Mouse (Mus musculus): ENCODE results near the gene Dnajc14. TPM values are rescaled to one million over a fixed set of nuclear protein-coding genes. Genes with fewer than 3 reads are reported as not detected.

Gene Dnajc14
- 37.5 TPM for polyA plus RNA-seq (2014; fragmentation: Illumina TruSeq; extraction: RNeasy Lipid Tissue Mini Kit (QIAGEN cat#74804); ENCODE audit: insufficient read depth, low read depth, low replicate concordance)

GRCm38 (mm10) chr10:128803771-128804270 is at the start of gene Dnajc14:
TSS of gene Dnajc14 (plus strand) at chr10:128804062.

DNA sequence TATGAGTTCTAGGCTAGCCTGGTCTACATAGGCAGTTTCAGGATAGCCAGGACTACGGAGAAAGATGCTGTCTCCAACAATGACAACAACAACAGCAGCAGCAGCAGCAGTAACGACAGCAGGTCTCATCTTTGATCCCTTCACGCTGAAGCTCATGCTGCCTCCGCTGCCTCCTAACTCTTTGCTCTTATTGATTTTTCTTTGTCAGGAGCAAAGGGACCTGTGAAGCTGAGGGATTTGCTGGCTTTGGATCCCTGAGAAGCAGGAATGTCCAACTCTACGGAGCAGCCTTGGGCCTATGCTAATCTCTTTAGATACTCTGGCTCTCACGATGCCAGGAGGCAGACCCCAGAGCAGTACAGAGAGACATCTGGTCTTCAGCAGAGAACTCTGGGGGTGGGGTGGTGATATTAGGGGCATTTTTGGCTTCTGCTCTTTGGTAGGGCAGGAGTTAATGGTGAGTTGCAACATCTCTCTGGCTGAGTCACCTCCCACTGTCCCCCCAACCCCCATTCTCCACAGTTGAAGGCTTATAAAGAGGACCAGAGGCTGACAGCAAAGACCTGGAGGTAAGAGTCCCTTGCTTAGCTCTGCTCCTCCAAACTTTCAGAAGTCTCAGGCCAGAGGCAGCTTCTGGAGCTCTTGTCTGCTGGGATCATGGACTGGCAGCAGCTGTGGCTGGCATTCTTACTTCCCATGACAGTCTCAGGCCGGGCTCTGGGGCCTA is 13.3 kb upstream of the Dnajc14 start, which contains the start of gene Mmp19:
Gene Mmp19 (plus strand): TSS at position 513 of the 727 bp plus-strand sequence.

DNA sequence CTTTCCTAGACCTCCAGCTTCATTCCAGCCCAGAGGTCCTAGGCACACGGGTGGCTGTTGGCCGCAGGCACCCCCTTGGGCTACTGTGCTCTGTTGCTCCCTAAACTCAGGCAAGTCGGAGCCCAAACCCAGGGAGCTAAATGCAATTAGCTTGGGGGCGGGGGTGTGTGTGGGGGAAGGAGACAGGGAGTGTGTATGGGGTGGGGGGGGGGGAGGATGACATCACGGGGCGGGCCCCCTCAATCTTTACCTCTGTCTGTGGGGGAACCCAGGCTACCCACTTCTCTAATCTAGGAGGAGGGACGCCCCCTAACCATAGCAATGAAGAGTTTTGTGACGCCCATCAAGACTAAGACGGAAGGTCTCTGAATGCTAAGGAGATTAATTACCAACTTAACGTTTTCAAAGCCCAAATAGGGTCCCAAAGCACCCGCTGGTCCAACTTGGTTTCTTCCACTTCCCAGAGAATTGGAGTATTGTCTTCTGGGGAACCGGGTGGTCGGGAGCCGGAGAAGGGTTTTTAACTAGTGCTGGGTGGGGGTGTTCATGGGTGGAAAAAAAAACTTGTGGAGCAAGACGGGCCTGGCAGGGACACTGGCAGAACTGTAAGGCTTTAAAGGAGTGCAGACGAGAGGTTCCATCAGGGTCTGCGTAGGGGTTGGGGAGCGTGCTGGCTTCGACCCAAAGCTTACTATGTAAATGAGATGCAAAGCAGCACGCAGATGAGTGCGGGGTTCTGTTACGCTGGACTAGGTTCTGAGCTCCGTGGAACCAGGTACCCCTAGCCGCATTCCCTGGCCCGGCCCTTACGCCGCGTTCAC is 619 bp downstream of the Dnajc14 start, which contains the start of gene Tmem198b:
Gene Tmem198b (minus strand): TSS at position 100 of the 821 bp plus-strand sequence.

DNA sequence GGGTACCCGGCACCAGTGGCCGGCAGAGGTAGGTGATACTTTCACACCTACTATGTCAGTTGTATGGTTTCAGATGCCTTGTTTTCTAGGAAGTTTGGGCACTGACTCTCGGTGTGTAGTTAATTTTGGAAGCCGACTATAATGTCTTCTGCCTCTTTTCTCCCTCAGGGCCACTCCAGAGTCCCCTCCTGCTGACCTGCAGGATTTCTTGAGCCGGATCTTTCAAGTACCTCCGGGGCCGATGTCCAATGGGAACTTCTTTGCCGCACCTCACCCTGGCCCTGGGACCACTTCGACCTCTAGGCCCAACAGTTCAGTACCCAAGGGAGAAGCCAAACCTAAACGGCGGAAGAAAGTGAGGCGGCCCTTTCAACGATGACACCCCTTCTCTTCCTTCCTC is 13.2 kb downstream of the Dnajc14 start, which contains the start of gene Sarnp:
Gene Sarnp (plus strand): TSS at position 301 of the 400 bp plus-strand sequence.

DNA sequence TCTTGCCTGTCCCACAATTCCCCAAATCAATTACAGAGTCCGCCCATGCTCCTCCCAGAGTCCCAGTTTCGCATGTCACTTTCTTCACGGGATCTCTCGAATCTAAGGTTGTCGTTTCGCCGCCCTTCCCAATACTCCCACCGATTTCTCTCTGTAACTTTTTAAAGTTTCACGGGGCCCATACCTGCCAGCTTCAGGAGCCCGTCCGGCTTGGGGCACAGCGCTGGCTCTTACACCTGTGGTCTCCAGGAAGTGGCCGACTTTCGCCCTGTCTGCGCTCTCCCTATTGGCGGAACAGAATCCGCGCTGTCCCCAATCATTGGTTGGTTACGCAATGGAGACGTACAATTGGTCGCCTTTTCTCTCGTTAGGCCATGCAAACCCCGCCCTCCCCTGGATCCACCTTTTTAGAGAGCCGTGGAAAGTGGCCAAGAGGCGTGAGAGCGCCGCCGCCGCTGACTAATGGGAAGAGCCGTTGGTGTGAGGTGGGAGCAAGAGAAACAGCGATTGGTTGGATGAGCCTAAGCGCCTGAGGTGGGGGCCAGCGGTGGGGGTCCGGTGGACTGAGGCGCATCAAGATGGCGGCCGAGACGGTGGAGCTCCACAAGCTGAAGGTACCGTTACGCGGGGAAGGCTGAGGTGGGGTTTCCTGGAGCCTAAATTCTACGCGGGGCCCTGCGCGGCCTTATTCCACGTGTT is 17.6 kb downstream of the Dnajc14 start, which contains the start of gene Ormdl2:
Gene Ormdl2 (minus strand): TSS at position 288 of the 699 bp plus-strand sequence.

Other genes with a start within 250 kb of the Dnajc14 start
- 45.1 TPM for gene Pa2g4, start 238.1 kb upstream of the Dnajc14 start, polyA plus RNA-seq (2014; fragmentation: Illumina TruSeq; extraction: RNeasy Lipid Tissue Mini Kit (QIAGEN cat#74804); ENCODE audit: insufficient read depth, low read depth, low replicate concordance)
- gene Erbb3, start 214.4 kb upstream of the Dnajc14 start, polyA plus RNA-seq (2014; fragmentation: Illumina TruSeq; extraction: RNeasy Lipid Tissue Mini Kit (QIAGEN cat#74804); ENCODE audit: insufficient read depth, low read depth, low replicate concordance): 8.0 TPM
- 720 TPM for gene Rps26, start 177.3 kb upstream of the Dnajc14 start, polyA plus RNA-seq (2014; fragmentation: Illumina TruSeq; extraction: RNeasy Lipid Tissue Mini Kit (QIAGEN cat#74804); ENCODE audit: insufficient read depth, low read depth, low replicate concordance)
- gene Ikzf4, start 158.1 kb upstream of the Dnajc14 start, polyA plus RNA-seq (2014; fragmentation: Illumina TruSeq; extraction: RNeasy Lipid Tissue Mini Kit (QIAGEN cat#74804); ENCODE audit: insufficient read depth, low read depth, low replicate concordance): 0.86 TPM
- gene Suox, start 130.0 kb upstream of the Dnajc14 start, polyA plus RNA-seq (2014; fragmentation: Illumina TruSeq; extraction: RNeasy Lipid Tissue Mini Kit (QIAGEN cat#74804); ENCODE audit: insufficient read depth, low read depth, low replicate concordance): 10.1 TPM
- 55.5 TPM for gene Rab5b, start 107.8 kb upstream of the Dnajc14 start, polyA plus RNA-seq (2014; fragmentation: Illumina TruSeq; extraction: RNeasy Lipid Tissue Mini Kit (QIAGEN cat#74804); ENCODE audit: insufficient read depth, low read depth, low replicate concordance)
- gene Pmel, start 99.9 kb upstream of the Dnajc14 start, polyA plus RNA-seq (2014; fragmentation: Illumina TruSeq; extraction: RNeasy Lipid Tissue Mini Kit (QIAGEN cat#74804); ENCODE audit: insufficient read depth, low read depth, low replicate concordance): 0.31 TPM
- gene Cdk2, start 99.0 kb upstream of the Dnajc14 start, polyA plus RNA-seq (2014; fragmentation: Illumina TruSeq; extraction: RNeasy Lipid Tissue Mini Kit (QIAGEN cat#74804); ENCODE audit: insufficient read depth, low read depth, low replicate concordance): 11.7 TPM
- gene Dgka, start 59.2 kb upstream of the Dnajc14 start, polyA plus RNA-seq (2014; fragmentation: Illumina TruSeq; extraction: RNeasy Lipid Tissue Mini Kit (QIAGEN cat#74804); ENCODE audit: insufficient read depth, low read depth, low replicate concordance): 19.2 TPM
- gene Pym1, start 56.2 kb upstream of the Dnajc14 start, polyA plus RNA-seq (2014; fragmentation: Illumina TruSeq; extraction: RNeasy Lipid Tissue Mini Kit (QIAGEN cat#74804); ENCODE audit: insufficient read depth, low read depth, low replicate concordance): 25.4 TPM
- 10.5 TPM for gene Mmp19, start 13.2 kb upstream of the Dnajc14 start, polyA plus RNA-seq (2014; fragmentation: Illumina TruSeq; extraction: RNeasy Lipid Tissue Mini Kit (QIAGEN cat#74804); ENCODE audit: insufficient read depth, low read depth, low replicate concordance)
- 6.7 TPM for gene Tmem198b, start 308 bp downstream of the Dnajc14 start, polyA plus RNA-seq (2014; fragmentation: Illumina TruSeq; extraction: RNeasy Lipid Tissue Mini Kit (QIAGEN cat#74804); ENCODE audit: insufficient read depth, low read depth, low replicate concordance)
- gene Sarnp, start 13.3 kb downstream of the Dnajc14 start, polyA plus RNA-seq (2014; fragmentation: Illumina TruSeq; extraction: RNeasy Lipid Tissue Mini Kit (QIAGEN cat#74804); ENCODE audit: insufficient read depth, low read depth, low replicate concordance): 97.3 TPM
- gene Ormdl2, start 17.6 kb downstream of the Dnajc14 start, polyA plus RNA-seq (2014; fragmentation: Illumina TruSeq; extraction: RNeasy Lipid Tissue Mini Kit (QIAGEN cat#74804); ENCODE audit: insufficient read depth, low read depth, low replicate concordance): 65.0 TPM
- gene Gdf11, start 87.7 kb downstream of the Dnajc14 start, polyA plus RNA-seq (2014; fragmentation: Illumina TruSeq; extraction: RNeasy Lipid Tissue Mini Kit (QIAGEN cat#74804); ENCODE audit: insufficient read depth, low read depth, low replicate concordance): 0.65 TPM
- gene Cd63, start 96.9 kb downstream of the Dnajc14 start, polyA plus RNA-seq (2014; fragmentation: Illumina TruSeq; extraction: RNeasy Lipid Tissue Mini Kit (QIAGEN cat#74804); ENCODE audit: insufficient read depth, low read depth, low replicate concordance): 322 TPM
- gene Rdh5, start 118.8 kb downstream of the Dnajc14 start, polyA plus RNA-seq (2014; fragmentation: Illumina TruSeq; extraction: RNeasy Lipid Tissue Mini Kit (QIAGEN cat#74804); ENCODE audit: insufficient read depth, low read depth, low replicate concordance): 6.0 TPM
- 331 TPM for gene Bloc1s1, start 120.0 kb downstream of the Dnajc14 start, polyA plus RNA-seq (2014; fragmentation: Illumina TruSeq; extraction: RNeasy Lipid Tissue Mini Kit (QIAGEN cat#74804); ENCODE audit: insufficient read depth, low read depth, low replicate concordance)
- gene Itga7, start 129.8 kb downstream of the Dnajc14 start, polyA plus RNA-seq (2014; fragmentation: Illumina TruSeq; extraction: RNeasy Lipid Tissue Mini Kit (QIAGEN cat#74804); ENCODE audit: insufficient read depth, low read depth, low replicate concordance): 14.2 TPM
- gene Mettl7b, start 156.9 kb downstream of the Dnajc14 start, polyA plus RNA-seq (2014; fragmentation: Illumina TruSeq; extraction: RNeasy Lipid Tissue Mini Kit (QIAGEN cat#74804); ENCODE audit: insufficient read depth, low read depth, low replicate concordance): not detected
- not detected for gene Olfr9, start 185.4 kb downstream of the Dnajc14 start, polyA plus RNA-seq (2014; fragmentation: Illumina TruSeq; extraction: RNeasy Lipid Tissue Mini Kit (QIAGEN cat#74804); ENCODE audit: insufficient read depth, low read depth, low replicate concordance)
- gene Olfr763, start 206.7 kb downstream of the Dnajc14 start, polyA plus RNA-seq (2014; fragmentation: Illumina TruSeq; extraction: RNeasy Lipid Tissue Mini Kit (QIAGEN cat#74804); ENCODE audit: insufficient read depth, low read depth, low replicate concordance): not detected
- not detected for gene Olfr764-ps1, start 235.8 kb downstream of the Dnajc14 start, polyA plus RNA-seq (2014; fragmentation: Illumina TruSeq; extraction: RNeasy Lipid Tissue Mini Kit (QIAGEN cat#74804); ENCODE audit: insufficient read depth, low read depth, low replicate concordance)
- not detected for gene Olfr765, start 245.9 kb downstream of the Dnajc14 start, polyA plus RNA-seq (2014; fragmentation: Illumina TruSeq; extraction: RNeasy Lipid Tissue Mini Kit (QIAGEN cat#74804); ENCODE audit: insufficient read depth, low read depth, low replicate concordance)

All from lung, adult 10 weeks (tissue).